Mouse (Mus musculus) cerebellum, postnatal 36 days (tissue): ENCODE results near the gene Treml1.

ENCODE experiments used
- DNase-seq, 2 experiments: peaks; one replicate each; pipeline ENCODE4 v3.0.0; 2021 to 2022; ENCODE audit warnings: mixed read lengths in 2 of 2

The Treml1 gene

DNA sequence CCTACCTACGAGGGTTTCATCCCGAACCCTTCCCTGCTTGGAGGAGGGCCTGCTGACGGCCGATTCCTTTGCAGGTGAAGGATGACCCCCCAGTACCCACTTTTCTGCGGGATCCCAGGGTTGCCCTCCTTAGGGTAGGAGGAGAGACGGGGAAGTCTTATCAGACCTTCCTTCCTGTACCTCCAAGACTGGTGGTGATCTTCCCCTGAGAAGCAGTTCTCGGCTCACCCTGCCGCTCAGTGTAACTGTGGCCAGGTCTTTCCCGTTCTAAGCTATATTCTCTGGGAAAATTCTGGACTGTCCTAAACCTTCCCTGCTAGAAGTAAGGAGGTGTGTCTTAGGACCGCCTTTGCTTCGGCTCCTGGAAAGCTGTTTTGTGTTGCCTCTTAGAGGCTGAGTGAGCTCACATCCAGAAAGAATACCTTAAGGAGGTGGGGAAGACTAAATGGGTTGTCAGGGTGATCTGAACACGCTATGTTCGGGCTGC lies 50.6 kb downstream of the Treml1 start:
- no peak for DNase-seq

DNA sequence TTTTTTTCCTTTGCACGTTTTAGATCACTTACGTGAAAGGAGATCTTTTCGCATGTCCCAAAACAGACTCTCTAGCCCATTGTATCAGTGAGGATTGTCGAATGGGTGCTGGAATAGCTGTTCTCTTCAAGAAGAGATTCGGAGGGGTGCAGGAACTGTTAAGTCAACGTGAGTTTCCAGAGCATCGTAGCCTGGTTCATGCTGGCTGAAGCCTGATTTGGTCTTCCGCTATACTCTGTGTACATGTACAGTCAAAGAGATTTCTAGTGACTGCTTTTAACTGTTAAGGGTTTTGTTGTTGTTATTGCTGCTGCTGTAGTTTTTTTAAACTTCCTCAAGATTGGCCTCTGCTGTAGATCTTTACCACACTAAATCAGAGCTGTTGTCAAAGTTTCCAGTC lies 51.5 kb downstream of the Treml1 start:
- no peak for DNase-seq

GRCm38 (mm10) chr17:48416011-48416410 lies 56.3 kb downstream of the Treml1 start:
- DNase-seq, result peak; percentile 70 to 71
